Mouse (Mus musculus): ENCODE measurements around the gene Card14. TPM values are rescaled to one million over a fixed set of nuclear protein-coding genes. Genes with fewer than 3 reads are reported as not detected.

Card14 gene
- polyA plus RNA-seq, 1 experiment, result not detected

GRCm38 (mm10) chr11:119338271-119339059 is 30.9 kb downstream of the Card14 start:
- TF ChIP-seq GATA1 (IDR thresholded peaks at IDR 0.05; ENCODE audit: low read length), result no peak

GRCm38 (mm10) chr11:119339179-119339578 is 31.6 kb downstream of the Card14 start:
- TF ChIP-seq GATA1 (IDR thresholded peaks at IDR 0.05; ENCODE audit: low read length), result no peak

GRCm38 (mm10) chr11:119339637-119340036 is 32.1 kb downstream of the Card14 start:
- no peak for TF ChIP-seq GATA1 (IDR thresholded peaks at IDR 0.05; ENCODE audit: low read length)

GRCm38 (mm10) chr11:119344178-119344577 is 36.6 kb downstream of the Card14 start:
- no peak for TF ChIP-seq GATA1 (IDR thresholded peaks at IDR 0.05; ENCODE audit: low read length)

- no peak for TF ChIP-seq GATA1 (IDR thresholded peaks at IDR 0.05; ENCODE audit: low read length)
These were observed 37.3 kb downstream of the Card14 start for GRCm38 (mm10) chr11:119344865-119345264.

- TF ChIP-seq GATA1 (IDR thresholded peaks at IDR 0.05; ENCODE audit: low read length), result no peak
These were observed 39.6 kb downstream of the Card14 start for GRCm38 (mm10) chr11:119347125-119347524.

GRCm38 (mm10) chr11:119352113-119352512 is 44.5 kb downstream of the Card14 start:
- no peak for TF ChIP-seq GATA1 (IDR thresholded peaks at IDR 0.05; ENCODE audit: low read length)

GRCm38 (mm10) chr11:119353946-119354345 is 46.4 kb downstream of the Card14 start:
- TF ChIP-seq GATA1 (IDR thresholded peaks at IDR 0.05; ENCODE audit: low read length), result no peak

GRCm38 (mm10) chr11:119354798-119355442 is 47.4 kb downstream of the Card14 start:
- peak; percentile 86 for TF ChIP-seq GATA1 (IDR thresholded peaks at IDR 0.05; ENCODE audit: low read length)

- no peak for TF ChIP-seq GATA1 (IDR thresholded peaks at IDR 0.05; ENCODE audit: low read length)
These were observed 48.1 kb downstream of the Card14 start, which contains the start of the genes Sgsh and Slc26a11 for GRCm38 (mm10) chr11:119355443-119356385. Gene Sgsh, minus strand, starts transcription at chr11:119355536. Gene Slc26a11, plus strand, starts transcription at chr11:119355557.

- no peak for TF ChIP-seq GATA1 (IDR thresholded peaks at IDR 0.05; ENCODE audit: low read length)
These were observed 51.5 kb downstream of the Card14 start for GRCm38 (mm10) chr11:119359089-119359488.

GRCm38 (mm10) chr11:119362769-119363533 is 55.4 kb downstream of the Card14 start:
- no peak for TF ChIP-seq GATA1 (IDR thresholded peaks at IDR 0.05; ENCODE audit: low read length)

GRCm38 (mm10) chr11:119363534-119364145 is 56.1 kb downstream of the Card14 start:
- TF ChIP-seq GATA1 (IDR thresholded peaks at IDR 0.05; ENCODE audit: low read length), result no peak

GRCm38 (mm10) chr11:119375425-119375824 is 67.9 kb downstream of the Card14 start:
- no peak for TF ChIP-seq GATA1 (IDR thresholded peaks at IDR 0.05; ENCODE audit: low read length)

All from G1E-ER4 (cell line).